Mouse (Mus musculus) erythroblast, embryonic 14.5 days (primary cell): Measurements from ENCODE around the gene Lrp2.

ENCODE experiments used
- GATA1 ChIP-seq: IDR thresholded peaks from 2 replicates; pipeline ENCODE4 v1.6.1; 2012; ENCODE audit warnings: low read length, inconsistent platforms, mixed read lengths
- TAL1 ChIP-seq: IDR thresholded peaks from 3 replicates; pipeline ENCODE4 v1.6.1; 2012; ENCODE audit warnings: low read length, inconsistent platforms, mixed read lengths

DNA sequence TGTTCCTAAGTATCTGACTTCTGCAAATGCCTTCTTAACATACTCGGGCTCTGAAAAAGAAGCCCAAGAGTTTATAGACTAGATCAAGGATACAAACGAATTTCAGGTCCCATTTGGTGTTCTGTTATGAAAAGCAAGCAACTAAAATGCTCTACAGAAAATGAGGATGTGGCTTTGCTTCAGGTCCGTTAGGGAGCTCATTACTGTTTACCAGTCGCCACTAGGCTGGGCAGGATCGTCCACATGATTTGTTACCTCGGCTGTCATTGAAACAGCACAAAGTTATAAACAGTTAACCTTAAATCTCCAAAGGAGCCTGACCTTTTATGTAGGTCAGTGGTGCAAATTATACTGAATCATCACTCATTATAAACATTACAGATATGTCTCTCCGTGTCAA, 29.2 kb downstream of the Lrp2 start:
- TF ChIP-seq GATA1 (no peak), TAL1 (no peak)
